Mouse (Mus musculus) MEL (cell line): ENCODE results near the gene Ddx55. TPM values are rescaled to one million over a fixed set of nuclear protein-coding genes. Genes with fewer than 3 reads are reported as not detected.

ENCODE experiments used
- DNase-seq: peaks from one replicate; pipeline ENCODE4 v3.0.0; 2011; ENCODE audit warnings: low read depth, low spot score
- H3K27ac ChIP-seq: 2 replicates; pipeline ENCODE4 v1.5.1; 2012; ENCODE audit warnings: low read depth, mild to moderate bottlenecking, control low read depth, low read length, moderate library complexity; ENCODE audit not compliant: control insufficient read depth
- H3K27me3 ChIP-seq, 2 experiments: fragments of 150-350 bp in 1 of 2; sonication (generic) in 1 of 2; 2 replicates each; pipeline ENCODE4 v1.6.1; 2012; ENCODE audit warnings: low read length in 2 of 2, mild to moderate bottlenecking in 2 of 2, improper control_type of control experiment in 1 of 2, moderate library complexity in 1 of 2; ENCODE audit not compliant: insufficient read depth in 2 of 2, control insufficient read depth in 1 of 2
- H3K36me3 ChIP-seq, 2 experiments: 2 replicates each; pipeline ENCODE4 v1.6.1; 2012 to 2014; ENCODE audit warnings: low read length in 2 of 2, improper control_type of control experiment in 1 of 2, inconsistent platforms in 1 of 2, mild to moderate bottlenecking in 1 of 2; ENCODE audit not compliant: insufficient read depth in 2 of 2, control insufficient read depth in 1 of 2
- H3K4me1 ChIP-seq, 2 experiments: fragments of 150-350 bp in 1 of 2; sonication (generic) in 1 of 2; 2 replicates each; pipeline ENCODE4 v1.6.1; 2012; ENCODE audit warnings: low read length in 2 of 2, improper control_type of control experiment in 1 of 2, mild to moderate bottlenecking in 1 of 2; ENCODE audit not compliant: insufficient read depth in 2 of 2, control insufficient read depth in 1 of 2
- H3K4me3 ChIP-seq, 2 experiments: fragments of 150-350 bp in 1 of 2; sonication (generic) in 1 of 2; 2 replicates each; pipeline ENCODE4 v1.5.1; 2012; ENCODE audit warnings: low read depth in 2 of 2, low read length in 2 of 2, mild to moderate bottlenecking in 2 of 2, moderate library complexity in 2 of 2, control low read depth in 1 of 2, improper control_type of control experiment in 1 of 2; ENCODE audit not compliant: control insufficient read depth in 1 of 2, insufficient read depth in 1 of 2
- H3K79me2 ChIP-seq: 2 replicates; pipeline ENCODE4 v1.6.1; 2012; ENCODE audit warnings: mild to moderate bottlenecking, low read length, moderate library complexity; ENCODE audit not compliant: control insufficient read depth, poor library complexity, insufficient read depth
- H3K9ac ChIP-seq: 2 replicates; pipeline ENCODE4 v1.6.1; 2012; ENCODE audit warnings: low read depth, mild to moderate bottlenecking, control low read depth, low read length, moderate library complexity; ENCODE audit not compliant: control insufficient read depth, poor library complexity, severe bottlenecking
- H3K9me3 ChIP-seq: fragments of 150-350 bp; sonication (generic); replicated peaks from 2 replicates; pipeline ENCODE4 v1.6.1; 2012; ENCODE audit warnings: mild to moderate bottlenecking, low read length, improper control_type of control experiment, moderate library complexity; ENCODE audit not compliant: insufficient read depth
- BHLHE40 ChIP-seq: IDR thresholded peaks from 2 replicates; pipeline ENCODE4 v1.6.1; 2012; ENCODE audit warnings: low read depth, mild to moderate bottlenecking, inconsistent platforms, low read length, improper control_type of control experiment, borderline replicate concordance
- CHD1 ChIP-seq: IDR thresholded peaks from 2 replicates; pipeline ENCODE4 v1.6.1; 2012; ENCODE audit warnings: low read depth, mild to moderate bottlenecking, inconsistent platforms, low read length, improper control_type of control experiment
- CHD2 ChIP-seq: IDR thresholded peaks from 2 replicates; pipeline ENCODE4 v1.6.1; 2011; ENCODE audit warnings: low read length, improper control_type of control experiment
- CTCF ChIP-seq, 3 experiments: IDR thresholded peaks in 2 of 3; conservative IDR thresholded peaks in 1 of 3; 2 replicates each; pipeline ENCODE4 v1.5.1; 2011 to 2012; ENCODE audit warnings: low read length in 3 of 3, low read depth in 2 of 3, mild to moderate bottlenecking in 2 of 3, improper control_type of control experiment in 1 of 3, inconsistent platforms in 1 of 3, mixed read lengths in 1 of 3, moderate library complexity in 1 of 3; ENCODE audit not compliant: control insufficient read depth in 1 of 3, insufficient read depth in 1 of 3, poor library complexity in 1 of 3, severe bottlenecking in 1 of 3
- E2F4 ChIP-seq: IDR thresholded peaks from 2 replicates; pipeline ENCODE4 v1.6.1; 2011; ENCODE audit warnings: low read depth, low read length, improper control_type of control experiment, borderline replicate concordance
- ELF1 ChIP-seq: IDR thresholded peaks from 2 replicates; pipeline ENCODE4 v1.6.1; 2014; ENCODE audit warnings: low read depth, mild to moderate bottlenecking, inconsistent platforms, low read length, improper control_type of control experiment, moderate library complexity
- EP300 ChIP-seq, 2 experiments: IDR thresholded peaks; 2 replicates each; pipeline ENCODE4 v1.6.1; 2011; ENCODE audit warnings: improper control_type of control experiment in 2 of 2, low read length in 2 of 2, low read depth in 1 of 2, mild to moderate bottlenecking in 1 of 2
- ETS1 ChIP-seq: IDR thresholded peaks from 2 replicates; pipeline ENCODE4 v1.6.1; 2012; ENCODE audit warnings: low read depth, mild to moderate bottlenecking, inconsistent platforms, low read length, improper control_type of control experiment, moderate library complexity
- GABPA ChIP-seq: IDR thresholded peaks from 2 replicates; pipeline ENCODE4 v1.6.1; 2012; ENCODE audit warnings: low read depth, mild to moderate bottlenecking, inconsistent platforms, low read length, improper control_type of control experiment, moderate library complexity
- GATA1 ChIP-seq: IDR thresholded peaks from 2 replicates; pipeline ENCODE4 v1.6.1; 2011; ENCODE audit warnings: low read depth, low read length, improper control_type of control experiment
- HCFC1 ChIP-seq: IDR thresholded peaks from 2 replicates; pipeline ENCODE4 v1.6.1; 2012; ENCODE audit warnings: low read depth, mild to moderate bottlenecking, inconsistent platforms, low read length, improper control_type of control experiment, moderate library complexity
- JUND ChIP-seq: IDR thresholded peaks from 2 replicates; pipeline ENCODE4 v1.6.1; 2011; ENCODE audit warnings: low read depth, mild to moderate bottlenecking, improper control_type of control experiment, low read length
- KAT2A ChIP-seq: conservative IDR thresholded peaks from 2 replicates; pipeline ENCODE4 v1.6.1; 2012; ENCODE audit warnings: low read depth, low read length, improper control_type of control experiment, inconsistent platforms
- MAX ChIP-seq: IDR thresholded peaks from 2 replicates; pipeline ENCODE4 v1.6.1; 2011; ENCODE audit warnings: low read length, improper control_type of control experiment
- MAZ ChIP-seq: IDR thresholded peaks from 2 replicates; pipeline ENCODE4 v1.6.1; 2012; ENCODE audit warnings: low read depth, mild to moderate bottlenecking, inconsistent platforms, low read length, improper control_type of control experiment
- MEF2A ChIP-seq: IDR thresholded peaks from 2 replicates; pipeline ENCODE4 v1.6.1; 2014; ENCODE audit warnings: low read depth, mild to moderate bottlenecking, inconsistent platforms, low read length, improper control_type of control experiment; ENCODE audit not compliant: poor library complexity, insufficient replicate concordance, severe bottlenecking; ENCODE audit errors: extremely low read depth
- MXI1 ChIP-seq: IDR thresholded peaks from 2 replicates; pipeline ENCODE4 v1.6.1; 2011; ENCODE audit warnings: mild to moderate bottlenecking, low read depth, low read length, improper control_type of control experiment
- MYB ChIP-seq: IDR thresholded peaks from 2 replicates; pipeline ENCODE4 v1.6.1; 2011; ENCODE audit warnings: mild to moderate bottlenecking, low read depth, low read length, improper control_type of control experiment
- MYC ChIP-seq: IDR thresholded peaks from 2 replicates; pipeline ENCODE4 v1.6.1; 2011; ENCODE audit warnings: low read depth, mild to moderate bottlenecking, low read length, improper control_type of control experiment, moderate library complexity
- NELFE ChIP-seq: IDR thresholded peaks from 2 replicates; pipeline ENCODE4 v1.6.1; 2011; ENCODE audit warnings: low read depth, low read length, improper control_type of control experiment
- NRF1 ChIP-seq: IDR thresholded peaks from 2 replicates; pipeline ENCODE4 v1.6.1; 2014; ENCODE audit warnings: low read depth, mild to moderate bottlenecking, inconsistent platforms, low read length, improper control_type of control experiment, moderate library complexity; ENCODE audit not compliant: poor library complexity, insufficient read depth, severe bottlenecking
- POLR2A ChIP-seq, 2 experiments: IDR thresholded peaks; 2 replicates each; pipeline ENCODE4 v1.6.1; 2011 to 2012; ENCODE audit warnings: low read length in 2 of 2, mild to moderate bottlenecking in 2 of 2, control low read depth in 1 of 2, improper control_type of control experiment in 1 of 2, low read depth in 1 of 2, moderate library complexity in 1 of 2; ENCODE audit not compliant: control insufficient read depth in 1 of 2, insufficient read depth in 1 of 2, poor library complexity in 1 of 2
- POLR2AphosphoS2 ChIP-seq: IDR thresholded peaks from 2 replicates; pipeline ENCODE4 v1.6.1; 2011; ENCODE audit warnings: low read length, improper control_type of control experiment
- POLR2AphosphoS5 ChIP-seq: IDR thresholded peaks from 2 replicates; pipeline ENCODE4 v1.6.1; 2012; ENCODE audit warnings: low read depth, borderline replicate concordance, mild to moderate bottlenecking, inconsistent platforms, low read length, moderate library complexity, mixed read lengths
- RAD21 ChIP-seq: IDR thresholded peaks from 2 replicates; pipeline ENCODE4 v1.6.1; 2011; ENCODE audit warnings: mild to moderate bottlenecking, low read depth, low read length, improper control_type of control experiment
- RCOR1 ChIP-seq: IDR thresholded peaks from 2 replicates; pipeline ENCODE4 v1.6.1; 2012; ENCODE audit warnings: low read depth, mild to moderate bottlenecking, inconsistent platforms, low read length, improper control_type of control experiment
- SIN3A ChIP-seq: IDR thresholded peaks from 2 replicates; pipeline ENCODE4 v1.6.1; 2012; ENCODE audit warnings: low read length, improper control_type of control experiment, inconsistent platforms
- SMC3 ChIP-seq: IDR thresholded peaks from 2 replicates; pipeline ENCODE4 v1.6.1; 2011; ENCODE audit warnings: low read depth, low read length, improper control_type of control experiment
- TAL1 ChIP-seq: IDR thresholded peaks from 2 replicates; pipeline ENCODE4 v1.6.1; 2012; ENCODE audit warnings: mild to moderate bottlenecking, inconsistent platforms, low read length, moderate library complexity, mixed read lengths
- TBP ChIP-seq: IDR thresholded peaks from 2 replicates; pipeline ENCODE4 v1.8.0; 2011; ENCODE audit warnings: low read depth, low read length, improper control_type of control experiment
- TCF12 ChIP-seq: IDR thresholded peaks from 2 replicates; pipeline ENCODE4 v1.6.1; 2014; ENCODE audit warnings: low read depth, mild to moderate bottlenecking, inconsistent platforms, low read length, improper control_type of control experiment, moderate library complexity
- UBTF ChIP-seq: IDR thresholded peaks from 2 replicates; pipeline ENCODE4 v1.6.1; 2012; ENCODE audit warnings: low read depth, mild to moderate bottlenecking, inconsistent platforms, low read length, improper control_type of control experiment, moderate library complexity, borderline replicate concordance; ENCODE audit not compliant: insufficient read depth
- USF1 ChIP-seq: IDR thresholded peaks from 2 replicates; pipeline ENCODE4 v1.6.1; 2014; ENCODE audit warnings: low read depth, mild to moderate bottlenecking, inconsistent platforms, low read length, improper control_type of control experiment, moderate library complexity
- USF2 ChIP-seq, 2 experiments: IDR thresholded peaks; 2 replicates each; pipeline ENCODE4 v1.6.1; 2011 to 2012; ENCODE audit warnings: improper control_type of control experiment in 2 of 2, low read length in 2 of 2, borderline replicate concordance in 1 of 2, inconsistent platforms in 1 of 2, low read depth in 1 of 2, mild to moderate bottlenecking in 1 of 2; ENCODE audit not compliant: insufficient read depth in 1 of 2
- ZC3H11A ChIP-seq: IDR thresholded peaks from 2 replicates; pipeline ENCODE4 v1.6.1; 2012; ENCODE audit warnings: low read depth, mild to moderate bottlenecking, inconsistent platforms, low read length, improper control_type of control experiment
- ZKSCAN1 ChIP-seq: IDR thresholded peaks from 2 replicates; pipeline ENCODE4 v1.6.1; 2012; ENCODE audit warnings: low read depth, mild to moderate bottlenecking, inconsistent platforms, low read length, improper control_type of control experiment, moderate library complexity
- ZMIZ1 ChIP-seq: IDR thresholded peaks from 2 replicates; pipeline ENCODE4 v1.6.1; 2012; ENCODE audit warnings: low read depth, mild to moderate bottlenecking, inconsistent platforms, low read length, improper control_type of control experiment, moderate library complexity
- ZNF384 ChIP-seq: IDR thresholded peaks from 2 replicates; pipeline ENCODE4 v1.6.1; 2012; ENCODE audit warnings: low read depth, mild to moderate bottlenecking, inconsistent platforms, low read length, improper control_type of control experiment
- polyA plus RNA-seq, 2 experiments: library from polyadenylated mRNA; stranded (reverse) in 1 of 2; unstranded in 1 of 2; fragments of >175 nt in 1 of 2; fragments of >200 nt in 1 of 2; gene quantifications; 2 replicates each; pipeline versions ENCODE4 v1.2.1 to v1.2.4; 2012; ENCODE audit warnings: low replicate concordance in 2 of 2, low read depth in 1 of 2; ENCODE audit not compliant: insufficient read length in 2 of 2, insufficient read depth in 1 of 2, missing spikeins in 1 of 2
- total RNA-seq: library from RNA; depleted of rRNA; stranded (reverse); fragments of 300-350 nt; gene quantifications from 2 replicates; pipeline ENCODE4 v1.2.3, GENCODE M21; 2012

Gene Ddx55
- total and polyA plus RNA-seq, 3 experiments = 33.8 to 43.2 TPM; not detected in 1

DNA sequence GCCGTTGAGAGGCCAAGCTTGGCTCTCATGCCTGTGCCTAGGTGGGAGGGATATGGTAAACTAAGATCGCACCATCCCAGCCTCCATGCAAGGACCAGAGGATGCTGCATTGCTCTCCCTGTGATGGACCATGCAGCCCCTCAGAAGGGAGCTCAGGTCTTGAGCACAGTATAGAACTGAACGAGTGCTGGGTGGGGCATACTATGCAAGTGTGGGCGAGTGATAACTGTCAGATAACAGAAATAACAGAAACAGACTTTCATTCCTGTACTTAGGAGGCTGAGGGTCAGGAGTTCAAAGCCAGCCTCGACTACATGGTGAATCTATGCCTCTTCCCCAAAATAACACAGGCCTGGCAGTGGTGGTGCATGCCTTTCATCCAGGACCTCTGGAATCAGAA, 17.6 kb upstream of the Ddx55 start:
- Histone ChIP-seq H3K9ac (no peak overlapping the region), H3K4me3 (no peak overlapping the region), H3K4me1 (peaks cover 17 to 20% of the 10 kb centered on the region in 2 experiments), H3K9me3 (no peaks in the 10 kb centered on the region), H3K27ac (peak overlapping the region; percentile 17; the same call in 1 of the 2 replicates), H3K79me2 (peaks cover 2% of the 10 kb centered on the region; the same call in 1 of the 2 replicates), H3K36me3 (peaks cover 0 to 8% of the 10 kb centered on the region in 2 experiments; a peak in 2 of 4 replicates), H3K27me3 (no peaks in the 10 kb centered on the region)
- peak; percentile 65 for DNase-seq
- no peak for TF ChIP-seq UBTF
- peak; percentile 74 for TF ChIP-seq GATA1
- TF ChIP-seq KAT2A = no peak
- no peak for TF ChIP-seq ZNF384
- TF ChIP-seq GABPA = no peak
- no peak for TF ChIP-seq RCOR1
- no peak for TF ChIP-seq E2F4
- no peak for TF ChIP-seq NELFE
- TF ChIP-seq BHLHE40 = no peak
- no peak for TF ChIP-seq TBP
- no peak for TF ChIP-seq CHD1
- TF ChIP-seq ZC3H11A = no peak
- TF ChIP-seq ETS1 = 0 out of 2 replicates have a peak, but pooled peaks have one; percentile 7
- no peak for TF ChIP-seq RAD21
- no peak for TF ChIP-seq POLR2AphosphoS2
- TF ChIP-seq NRF1 = no peak
- TF ChIP-seq USF1 = no peak
- peak; percentile 56 for TF ChIP-seq TCF12
- TF ChIP-seq MYC = 0 out of 2 replicates have a peak, but pooled peaks have one; percentile 12
- TF ChIP-seq ZKSCAN1 = no peak
- no peak for TF ChIP-seq MXI1
- no peak for TF ChIP-seq TAL1
- peak; percentile 92 for TF ChIP-seq MYB
- TF ChIP-seq SIN3A = no peak; the same call in 1 of the 2 replicates
- TF ChIP-seq USF2 (IDR thresholded peaks at IDR 0.05; ENCODE audit: borderline replicate concordance in 1 of 2, insufficient read depth in 1 of 2, low read depth in 1 of 2, low read length in 2 of 2) = no peak
- no peak for TF ChIP-seq MEF2A
- TF ChIP-seq EP300 (IDR thresholded peaks at IDR 0.05; ENCODE audit: low read depth in 1 of 2, low read length in 2 of 2) = peak; percentile 63 to 78
- no peak for TF ChIP-seq ELF1
- no peak for TF ChIP-seq POLR2AphosphoS5
- no peak for TF ChIP-seq CHD2
- no peak for TF ChIP-seq ZMIZ1
- no peak for TF ChIP-seq JUND
- no peak for TF ChIP-seq HCFC1
- TF ChIP-seq POLR2A (IDR thresholded peaks at IDR 0.05; ENCODE audit: control insufficient read depth in 1 of 2, insufficient read depth in 1 of 2, low read depth in 1 of 2, low read length in 2 of 2, poor library complexity in 1 of 2) = no peak
- TF ChIP-seq SMC3 = no peak
- TF ChIP-seq CTCF (IDR thresholded peaks at IDR 0.05 in 2 of 3, conservative IDR thresholded peaks at IDR 0.05 in 1 of 3; ENCODE audit: control insufficient read depth in 1 of 3, insufficient read depth in 1 of 3, low read depth in 2 of 3, low read length in 3 of 3, poor library complexity in 1 of 3, severe bottlenecking in 1 of 3) = no peak
- no peak for TF ChIP-seq MAX
- TF ChIP-seq MAZ = 0 out of 2 replicates have a peak, but pooled peaks have one; percentile 23
